Mouse (Mus musculus) right cerebral cortex, adult 18-20 months (tissue): ENCODE measurements around the gene Rad9a.
"Not testable (repeated sequence)": the region's sequence is repeated elsewhere in the genome, so short reads cannot be mapped to it uniquely, and the experiment has no call there.

Experiments used
- DNase-seq: peaks from one replicate; pipeline ENCODE4 v3.0.0; 2022; ENCODE audit warnings: mixed read lengths

Gene Rad9a

DNA sequence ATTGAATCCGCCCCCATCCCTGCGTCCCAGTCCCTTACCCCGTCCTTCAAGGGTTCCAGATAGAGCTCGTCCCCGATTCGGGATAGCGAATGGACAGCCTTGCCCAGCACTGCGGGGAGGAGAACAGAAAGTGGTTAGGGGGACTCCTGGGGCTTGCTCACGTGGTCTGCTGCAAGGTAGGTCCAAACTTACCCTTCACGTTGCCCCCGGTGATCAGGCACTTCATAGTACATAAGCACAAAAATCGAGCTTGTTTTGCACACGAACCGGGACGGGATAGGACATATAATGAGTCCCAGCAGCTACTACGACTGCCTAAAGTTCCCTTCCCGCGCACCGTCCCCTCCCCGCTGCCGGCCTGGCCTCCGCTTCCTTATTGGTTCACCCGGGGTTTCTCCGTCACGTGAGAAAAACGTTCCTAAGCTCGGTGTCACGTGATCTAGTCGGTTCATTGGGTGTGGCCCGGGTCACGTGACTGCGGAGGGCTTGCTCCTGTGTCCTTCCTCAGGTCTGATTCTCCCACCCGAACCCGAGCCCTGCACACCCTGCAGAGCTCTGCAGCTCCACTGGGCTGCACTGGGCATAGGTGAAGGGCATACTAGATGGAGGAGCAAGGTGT lies at the start of gene Rad9a:
Rad9a (minus strand) TSS at position 372 of the 619 bp plus-strand sequence.
- peak; percentile 97 for DNase-seq

- not testable (repeated sequence) for DNase-seq
Measured at GRCm38 (mm10) chr19:4248683-4249082, 47.2 kb upstream of the Rad9a start.

DNA sequence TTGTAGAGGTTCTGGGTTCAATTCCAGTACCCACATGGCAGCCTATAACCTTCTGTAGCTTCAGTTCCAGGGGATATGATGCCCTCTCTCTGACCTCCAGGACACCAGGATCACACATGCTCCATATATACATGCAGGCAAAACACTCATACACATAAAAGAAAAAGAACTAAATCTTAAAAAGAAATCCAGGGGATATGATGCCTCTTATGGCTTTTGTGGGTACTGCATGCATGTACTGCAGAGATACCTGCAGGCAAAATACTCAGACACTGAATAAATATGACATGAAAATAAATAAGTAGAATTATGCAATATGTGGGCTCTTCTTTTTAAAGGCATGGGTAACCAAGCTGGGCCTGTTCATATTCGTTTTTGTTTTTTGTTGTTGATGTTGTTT lies 45.5 kb upstream of the Rad9a start:
- no peak for DNase-seq

- no peak for DNase-seq
Measured at GRCm38 (mm10) chr19:4244775-4245174, 43.3 kb upstream of the Rad9a start.

DNA sequence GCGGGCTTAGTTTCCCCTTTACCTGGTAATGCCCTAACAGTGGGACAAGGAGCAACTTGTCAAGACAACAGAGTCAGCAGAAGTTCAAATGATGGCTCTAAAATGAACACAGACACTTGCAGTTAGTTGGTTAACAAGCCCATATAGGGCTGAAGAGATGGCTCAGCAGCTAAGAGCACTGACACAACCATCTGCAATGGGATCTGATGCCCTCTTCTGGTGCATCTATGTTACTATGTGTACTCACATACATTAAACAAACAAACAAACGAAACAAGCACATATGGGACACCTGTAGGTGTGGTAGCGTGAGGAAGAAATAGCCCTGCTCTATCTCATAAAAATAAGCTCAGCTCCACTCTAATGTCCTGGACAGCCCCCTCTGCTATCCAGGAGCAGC lies 41.0 kb upstream of the Rad9a start:
- DNase-seq: no peak

DNA sequence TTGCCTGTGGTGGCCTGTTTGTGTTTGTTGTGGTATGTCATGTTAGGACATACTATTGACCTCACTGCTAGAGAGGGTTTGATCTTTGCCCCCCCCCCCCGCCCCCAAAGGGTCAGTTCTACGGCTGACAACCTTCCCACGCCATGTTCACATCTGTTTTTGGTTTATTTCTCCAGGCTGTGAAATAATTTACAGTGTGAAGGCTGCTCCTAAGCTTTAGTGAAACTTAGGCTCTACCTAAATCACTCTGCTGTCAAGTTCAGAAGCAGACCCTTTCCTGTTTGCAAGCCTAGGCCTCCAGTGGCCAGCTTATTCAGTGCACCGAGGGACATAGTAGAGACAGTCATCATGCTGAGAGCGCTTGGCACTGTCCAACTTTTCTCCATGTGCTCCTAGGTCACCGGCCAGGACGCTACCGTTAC lies 38.8 kb upstream of the Rad9a start:
- DNase-seq: no peak

- DNase-seq: no peak
Measured at GRCm38 (mm10) chr19:4234548-4234947, 33.1 kb upstream of the Rad9a start.

DNA sequence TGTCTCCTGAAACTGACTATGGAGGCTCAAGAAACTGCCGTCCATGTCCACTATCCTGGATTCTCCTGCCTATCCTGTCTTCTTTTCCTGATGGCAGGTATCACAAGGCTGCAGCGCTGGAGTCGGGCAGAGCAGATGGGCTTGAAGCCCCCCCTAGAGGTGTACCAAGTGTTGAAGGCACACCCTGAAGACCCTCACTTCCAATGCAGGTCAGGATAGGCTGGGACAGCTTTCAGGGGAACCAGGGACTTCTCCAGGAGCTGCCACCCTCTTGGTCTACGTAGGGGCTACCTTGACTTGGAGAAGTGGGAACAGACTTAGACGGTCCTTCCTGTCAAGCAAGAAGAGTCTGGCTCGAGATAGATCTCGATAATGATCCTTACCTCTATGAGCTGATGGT lies 31.2 kb upstream of the Rad9a start:
- DNase-seq: no peak

DNA sequence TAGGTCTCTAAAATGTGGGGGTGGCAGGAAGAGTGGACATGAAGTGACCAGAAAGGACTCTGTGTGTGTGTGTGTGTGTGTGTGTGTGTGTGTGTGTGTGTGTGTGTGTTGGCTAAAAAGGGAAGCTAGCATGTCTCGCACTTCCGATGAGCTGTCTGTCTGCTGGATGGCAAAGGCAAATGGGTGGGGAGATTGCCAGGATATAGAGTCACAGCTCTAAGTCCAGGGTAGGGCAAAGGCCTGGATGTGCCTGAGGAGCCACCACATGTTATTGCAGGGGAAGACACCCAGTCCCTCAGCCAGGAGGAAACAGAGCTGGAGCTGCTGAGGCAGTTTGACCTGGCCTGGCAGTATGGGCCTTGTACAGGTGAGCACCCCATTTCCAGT lies 30.7 kb upstream of the Rad9a start:
- DNase-seq: no peak

DNA sequence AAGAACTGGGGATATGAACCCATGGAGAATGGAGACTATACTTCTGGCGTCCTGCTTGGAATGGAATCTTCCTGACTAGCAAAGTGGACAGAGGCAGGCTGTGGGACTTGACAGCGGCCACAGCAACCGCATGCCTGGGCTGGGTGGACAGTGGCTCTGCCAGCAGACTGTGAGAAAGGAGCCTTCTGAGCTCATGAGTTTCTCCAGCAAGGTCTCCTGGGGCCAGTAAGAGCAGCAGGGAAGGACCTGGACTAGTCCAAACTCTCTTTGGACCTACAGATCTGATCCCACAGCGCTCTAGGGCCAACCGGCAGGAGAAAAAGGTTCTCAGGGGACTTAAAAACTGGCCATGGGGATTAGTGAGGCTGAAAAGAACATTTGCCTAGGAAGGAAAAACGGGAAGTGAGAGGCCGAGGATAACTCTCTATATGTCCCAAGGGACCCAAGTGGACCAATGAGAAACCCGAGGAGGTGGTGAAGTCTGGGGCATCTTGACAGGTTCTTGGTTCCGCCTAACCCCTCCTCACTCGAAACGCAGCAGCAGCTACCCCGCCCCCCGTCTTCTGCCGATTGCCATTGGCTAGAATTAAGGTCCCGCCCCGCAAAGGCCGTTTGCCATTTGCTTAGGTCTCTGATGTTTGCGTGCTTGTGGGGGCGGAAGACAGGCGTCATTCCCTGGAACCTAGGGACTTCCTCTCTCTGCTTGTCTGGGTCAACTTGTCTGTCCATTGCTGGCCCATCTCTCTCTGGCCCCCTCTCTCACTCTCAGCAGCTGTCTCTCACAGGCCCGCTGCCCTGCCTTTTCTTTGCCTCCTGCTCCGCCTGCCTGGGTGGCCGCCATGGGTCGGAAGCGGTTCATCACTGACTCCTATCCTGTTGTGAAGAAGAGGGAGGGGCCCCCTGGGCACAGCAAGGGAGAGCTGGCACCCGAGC lies 30.1 kb upstream of the Rad9a start, which contains the start of gene Pold4:
Pold4 (plus strand) TSS at position 647 of the 933 bp plus-strand sequence.
- DNase-seq: peak; percentile 98

- DNase-seq: peak; percentile 18
Measured at GRCm38 (mm10) chr19:4230415-4230814, 29.0 kb upstream of the Rad9a start.

DNA sequence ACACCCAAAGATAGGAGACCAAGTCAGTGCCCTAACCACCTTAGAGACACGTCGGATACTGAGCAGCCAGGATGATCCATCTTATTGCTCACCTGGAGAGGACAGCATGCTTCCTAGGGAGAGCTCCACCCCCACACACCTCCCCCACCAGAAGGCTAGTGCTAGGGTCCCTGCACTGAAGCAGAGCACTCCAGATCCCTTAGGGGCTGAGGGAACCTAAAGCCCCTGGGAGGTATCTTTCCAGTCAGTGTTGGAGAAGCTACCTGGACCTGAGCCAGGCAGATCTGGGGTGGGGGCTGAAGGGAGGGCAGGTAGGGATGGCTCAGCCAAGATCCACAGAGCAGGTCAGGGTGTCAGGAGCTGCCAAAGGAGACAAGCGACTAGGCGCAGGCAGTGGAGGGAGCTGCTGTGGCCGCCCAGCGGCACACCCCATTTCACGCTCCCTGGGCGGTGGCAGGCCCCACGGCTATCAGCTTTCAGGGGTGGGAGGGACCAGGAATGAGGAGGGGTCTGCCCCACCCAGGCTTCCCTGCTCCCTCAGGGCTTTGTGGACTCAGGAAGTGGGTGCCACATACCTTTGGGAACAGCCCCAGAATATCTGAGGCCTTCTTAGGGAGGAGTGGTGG lies 28.1 kb upstream of the Rad9a start:
- DNase-seq: no peak

DNA sequence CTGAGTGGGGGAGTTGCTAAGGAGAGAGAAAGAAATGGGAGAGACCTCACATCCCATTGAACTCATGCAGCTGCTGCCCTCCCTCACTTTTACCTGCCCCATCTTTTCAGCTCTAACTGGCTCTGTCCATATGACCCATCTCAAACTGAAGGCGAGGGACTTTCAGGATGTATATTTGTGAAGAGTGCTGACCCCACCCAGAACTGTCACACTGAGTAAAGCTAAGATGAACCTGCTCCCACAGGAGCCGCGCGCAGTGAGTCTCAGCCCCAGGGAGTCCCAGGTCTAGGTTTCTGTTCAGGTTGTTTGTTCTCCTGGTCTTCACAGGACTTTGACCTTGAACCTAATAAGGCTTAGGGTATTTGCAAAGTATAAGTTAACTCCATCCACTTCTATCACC lies 27.4 kb upstream of the Rad9a start:
- DNase-seq: no peak

GRCm38 (mm10) chr19:4227894-4228678 lies 26.6 kb upstream of the Rad9a start:
- peak; percentile 67 for DNase-seq

DNA sequence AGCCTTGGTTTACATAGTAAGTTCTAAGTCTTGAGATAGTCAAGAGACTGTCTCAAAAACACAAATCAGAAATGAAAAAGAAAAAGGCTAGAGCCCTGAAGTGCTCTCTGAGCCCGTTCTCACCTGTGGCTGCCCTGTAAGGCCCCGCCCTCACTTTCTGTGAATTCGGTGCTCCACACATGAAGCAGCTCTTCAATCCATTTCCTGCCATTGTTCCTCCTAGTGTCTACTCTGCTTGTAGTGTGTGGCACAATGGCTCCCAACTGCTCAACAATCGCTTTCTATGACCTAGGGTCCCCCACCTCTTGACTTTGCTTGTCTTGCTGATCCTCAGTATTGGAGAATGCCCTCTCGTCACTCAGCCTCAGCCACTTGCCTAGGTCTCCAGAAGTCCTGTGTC lies 26.0 kb upstream of the Rad9a start:
- no peak for DNase-seq

DNA sequence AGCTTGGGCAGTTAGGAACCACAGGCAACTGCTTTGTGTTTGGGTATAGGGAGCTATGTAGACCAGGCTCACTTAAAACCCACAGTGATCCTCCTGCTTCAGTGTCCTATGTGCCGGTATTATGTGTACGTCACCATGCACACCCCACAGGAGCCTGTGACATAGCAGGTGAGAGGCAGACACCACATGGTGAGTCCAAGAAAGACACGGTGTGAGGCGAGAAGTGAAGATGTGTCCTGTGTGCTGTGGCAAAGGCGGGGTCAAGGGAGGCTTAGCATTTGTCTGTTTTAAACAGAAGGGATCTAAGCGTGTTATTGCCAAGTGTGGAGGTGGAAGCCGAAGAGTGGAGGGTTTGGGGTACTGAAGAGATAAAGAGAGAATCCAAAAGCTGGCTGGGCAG lies 25.3 kb upstream of the Rad9a start:
- DNase-seq: no peak

DNA sequence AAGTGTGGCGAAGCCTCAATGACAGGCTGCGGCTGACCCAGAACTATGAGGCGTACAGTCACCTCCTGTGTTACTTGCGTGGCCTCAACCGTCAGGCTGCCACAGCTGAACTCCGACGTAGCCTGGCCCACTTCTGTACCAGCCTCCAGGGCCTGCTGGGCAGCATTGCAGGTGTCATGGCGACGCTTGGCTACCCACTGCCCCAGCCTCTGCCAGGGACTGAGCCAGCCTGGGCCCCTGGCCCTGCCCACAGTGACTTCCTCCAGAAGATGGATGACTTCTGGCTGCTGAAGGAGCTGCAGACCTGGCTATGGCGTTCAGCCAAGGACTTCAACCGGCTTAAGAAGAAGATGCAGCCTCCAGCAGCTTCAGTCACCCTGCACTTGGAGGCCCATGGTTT lies 20.7 kb upstream of the Rad9a start:
- DNase-seq: no peak

DNA sequence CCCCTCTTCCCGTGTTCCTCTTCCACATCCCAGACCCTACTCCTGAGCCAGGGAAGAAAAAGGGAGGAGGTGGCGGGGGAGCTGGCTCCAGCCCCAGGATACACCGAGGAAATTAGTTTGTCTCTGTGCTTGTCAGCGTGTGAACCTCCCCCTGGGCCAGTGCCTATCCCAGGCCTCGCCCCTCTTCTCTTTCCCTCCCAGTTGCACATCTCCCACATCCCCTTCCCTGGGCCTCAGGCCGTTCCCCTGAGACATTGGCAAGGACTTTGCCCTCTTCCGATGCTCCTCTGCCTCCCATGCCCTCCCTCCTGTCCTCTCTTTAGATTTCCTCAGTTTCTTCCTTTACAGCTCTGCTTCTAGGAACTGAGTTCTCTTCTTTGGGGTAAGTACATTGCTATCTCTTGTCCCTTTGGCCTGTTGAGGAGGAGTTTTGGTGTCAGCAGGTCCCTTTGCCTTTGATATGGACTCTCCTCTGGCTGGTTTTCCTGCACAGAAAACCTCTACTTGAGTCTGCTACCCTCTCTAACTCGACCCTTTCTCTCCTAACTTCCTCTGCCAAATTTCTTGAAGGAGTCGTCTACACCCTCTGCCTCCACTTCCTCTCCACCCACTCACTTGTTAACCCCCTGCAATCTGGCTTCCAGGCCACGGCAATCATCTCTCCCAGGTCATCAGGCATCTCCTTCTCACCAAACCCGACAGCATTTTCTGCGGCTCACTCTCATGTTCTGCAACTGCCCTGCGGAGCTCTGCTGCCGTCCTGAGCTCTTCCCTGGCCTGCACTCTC lies 19.7 kb upstream of the Rad9a start:
- DNase-seq: no peak

DNA sequence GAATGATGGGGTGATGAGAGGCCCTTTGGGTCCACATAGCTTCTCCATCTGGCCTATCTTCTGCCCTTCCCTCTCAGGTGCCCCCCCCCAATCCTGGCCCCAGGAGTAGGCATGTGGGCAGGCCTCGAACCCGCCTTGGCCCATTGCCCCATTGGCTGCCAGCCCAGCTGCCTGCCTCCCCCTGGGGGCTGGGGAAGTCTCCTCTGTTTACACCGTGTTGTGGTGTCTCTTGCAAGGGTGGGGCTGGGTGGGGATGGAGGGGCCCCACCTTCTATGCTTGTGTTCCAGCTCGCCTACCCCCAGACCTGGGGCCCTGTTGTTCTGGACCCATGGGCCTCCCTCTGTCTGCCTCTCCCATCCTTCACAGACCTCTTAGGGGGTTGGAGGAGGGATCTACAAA lies 19.0 kb upstream of the Rad9a start:
- DNase-seq: no peak

DNA sequence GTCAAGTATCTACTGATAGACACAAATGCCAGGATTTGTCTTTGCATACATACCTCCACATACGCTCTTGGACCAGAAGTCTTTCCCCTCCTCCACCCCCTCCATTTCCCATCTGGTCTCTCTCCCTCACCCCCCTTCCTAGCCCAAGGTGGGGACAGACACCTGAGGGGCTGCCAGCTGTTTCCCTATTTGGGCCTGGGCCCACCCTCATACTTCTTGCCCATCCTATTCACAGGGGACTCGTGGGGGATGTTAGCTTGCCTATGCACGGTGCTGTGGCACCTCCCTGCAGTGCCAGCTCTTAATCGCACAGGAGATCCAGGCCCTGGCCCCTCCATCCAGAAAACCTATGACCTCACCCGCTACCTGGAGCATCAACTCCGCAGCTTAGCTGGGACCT lies 18.5 kb upstream of the Rad9a start:
- no peak for DNase-seq

- no peak for DNase-seq
Measured at GRCm38 (mm10) chr19:4218784-4219183, 17.3 kb upstream of the Rad9a start.

- no peak for DNase-seq
Measured at GRCm38 (mm10) chr19:4218293-4218692, 16.8 kb upstream of the Rad9a start.
